Mouse (Mus musculus): ENCODE measurements at regions not wholly inside any gene's neighbourhood (a gene's known extent, or its start where the extent isn't known, plus 50 kb on each side); places are given as distances from the start of the nearest gene placed in this dataset.

- H3K9me3 ChIP-seq (ENCODE audit: control insufficient read depth, low read length) = no peaks in the 10 kb centered on the region
- no peak overlapping the region for H3K4me3 ChIP-seq (ENCODE audit: low read depth, low read length)
- ATAC-seq (replicated peaks; ENCODE audit: low FRiP score, low TSS enrichment, low read depth) = no peak
- WGBS = 38% methylated on average over 4 of the region's 4 CpGs
- no peaks in the 10 kb centered on the region for H3K27me3 ChIP-seq (replicated peaks; ENCODE audit: control insufficient read depth, insufficient read depth, low read length)
- no peak overlapping the region for H3K27ac ChIP-seq (ENCODE audit: low read depth)
- H3K4me1 ChIP-seq (replicated peaks; ENCODE audit: control insufficient read depth, insufficient read depth, low read length) = peaks cover 33% of the 10 kb centered on the region
- no peak overlapping the region for H3K9ac ChIP-seq (ENCODE audit: low read length)
- DNase-seq (ENCODE audit: low spot score) = no peak
- H3K36me3 ChIP-seq (ENCODE audit: control insufficient read depth, insufficient read depth, low read length) = no peaks in the 10 kb centered on the region
- H3K4me2 ChIP-seq (ENCODE audit: low read length) = no peak overlapping the region
Measured at GRCm38 (mm10) chr5:118461967-118462366, 98.5 kb upstream of the Med13l start.

GRCm38 (mm10) chr5:118464931-118465801 is 95.3 kb upstream of the Med13l start:
- Histone ChIP-seq H3K9ac (ENCODE audit: low read length) (peak overlapping the region; percentile 34; the same call in 1 of the 2 replicates), H3K4me2 (ENCODE audit: low read length) (peak overlapping the region; percentile 52), H3K9me3 (ENCODE audit: control insufficient read depth, low read length) (no peaks in the 10 kb centered on the region), H3K27me3 (replicated peaks; ENCODE audit: control insufficient read depth, insufficient read depth, low read length) (no peaks in the 10 kb centered on the region), H3K4me3 (ENCODE audit: low read depth, low read length) (peak overlapping the region; percentile 25), H3K36me3 (ENCODE audit: control insufficient read depth, insufficient read depth, low read length) (no peaks in the 10 kb centered on the region), H3K27ac (ENCODE audit: low read depth) (peak overlapping the region; percentile 51; the same call in 1 of the 2 replicates), H3K4me1 (replicated peaks; ENCODE audit: control insufficient read depth, insufficient read depth, low read length) (peaks cover 29% of the 10 kb centered on the region)
- ATAC-seq (replicated peaks; ENCODE audit: low FRiP score, low TSS enrichment, low read depth) = peak; percentile 78
- peak; percentile 83 for DNase-seq (ENCODE audit: low spot score)
- WGBS = 6% methylated on average over 22 of the region's 22 CpGs

GRCm38 (mm10) chr5:118465991-118466750 is 94.3 kb upstream of the Med13l start:
- H3K36me3 ChIP-seq (ENCODE audit: control insufficient read depth, insufficient read depth, low read length) = no peaks in the 10 kb centered on the region
- DNase-seq (ENCODE audit: low spot score) (no peak), ATAC-seq (replicated peaks; ENCODE audit: low FRiP score, low TSS enrichment, low read depth) (peak; percentile 10; the same call in 1 of the 2 replicates)
- WGBS = 10% methylated on average over 10 of the region's 10 CpGs
- peak overlapping the region; percentile 25 for H3K4me3 ChIP-seq (ENCODE audit: low read depth, low read length)
- peak overlapping the region; percentile 51 for H3K27ac ChIP-seq (ENCODE audit: low read depth)
- no peaks in the 10 kb centered on the region for H3K9me3 ChIP-seq (ENCODE audit: control insufficient read depth, low read length)
- H3K4me2 ChIP-seq (ENCODE audit: low read length) = peak overlapping the region; percentile 52
- H3K4me1 ChIP-seq (replicated peaks; ENCODE audit: control insufficient read depth, insufficient read depth, low read length) = peaks cover 29% of the 10 kb centered on the region
- peak overlapping the region; percentile 34; the same call in 1 of the 2 replicates for H3K9ac ChIP-seq (ENCODE audit: low read length)
- no peaks in the 10 kb centered on the region for H3K27me3 ChIP-seq (replicated peaks; ENCODE audit: control insufficient read depth, insufficient read depth, low read length)

- peaks cover 22% of the 10 kb centered on the region for H3K4me1 ChIP-seq (replicated peaks; ENCODE audit: control insufficient read depth, insufficient read depth, low read length)
- no peaks in the 10 kb centered on the region for H3K27me3 ChIP-seq (replicated peaks; ENCODE audit: control insufficient read depth, insufficient read depth, low read length)
- 56% methylated on average over 4 of the region's 4 CpGs for WGBS
- DNase-seq (ENCODE audit: low spot score) (no peak), ATAC-seq (replicated peaks; ENCODE audit: low FRiP score, low TSS enrichment, low read depth) (no peak)
- H3K36me3 ChIP-seq (ENCODE audit: control insufficient read depth, insufficient read depth, low read length) = no peaks in the 10 kb centered on the region
- no peak overlapping the region for H3K4me2 ChIP-seq (ENCODE audit: low read length)
- H3K9ac ChIP-seq (ENCODE audit: low read length) = no peak overlapping the region
- no peaks in the 10 kb centered on the region for H3K9me3 ChIP-seq (ENCODE audit: control insufficient read depth, low read length)
- H3K4me3 ChIP-seq (ENCODE audit: low read depth, low read length) = no peak overlapping the region
- H3K27ac ChIP-seq (ENCODE audit: low read depth) = no peak overlapping the region
Measured at GRCm38 (mm10) chr5:118468739-118469138, 91.7 kb upstream of the Med13l start.

GRCm38 (mm10) chr5:118471569-118471968 is 88.9 kb upstream of the Med13l start:
- WGBS = 20% methylated on average over 5 of the region's 5 CpGs
- Histone ChIP-seq H3K9me3 (ENCODE audit: control insufficient read depth, low read length) (no peaks in the 10 kb centered on the region), H3K4me3 (ENCODE audit: low read depth, low read length) (no peak overlapping the region), H3K36me3 (ENCODE audit: control insufficient read depth, insufficient read depth, low read length) (no peaks in the 10 kb centered on the region), H3K27ac (ENCODE audit: low read depth) (no peak overlapping the region), H3K9ac (ENCODE audit: low read length) (no peak overlapping the region), H3K27me3 (replicated peaks; ENCODE audit: control insufficient read depth, insufficient read depth, low read length) (no peaks in the 10 kb centered on the region), H3K4me2 (ENCODE audit: low read length) (no peak overlapping the region), H3K4me1 (replicated peaks; ENCODE audit: control insufficient read depth, insufficient read depth, low read length) (0 out of 2 replicates have a peak, but pooled peaks cover 2% of the 10 kb centered on the region)
- ATAC-seq (replicated peaks; ENCODE audit: low FRiP score, low TSS enrichment, low read depth) = no peak
- no peak for DNase-seq (ENCODE audit: low spot score)

- no peaks in the 10 kb centered on the region for H3K9me3 ChIP-seq (ENCODE audit: control insufficient read depth, low read length)
- no peaks in the 10 kb centered on the region for H3K27me3 ChIP-seq (replicated peaks; ENCODE audit: control insufficient read depth, insufficient read depth, low read length)
- ATAC-seq (replicated peaks; ENCODE audit: low FRiP score, low TSS enrichment, low read depth) (no peak), DNase-seq (ENCODE audit: low spot score) (no peak)
- 88% methylated on average over 10 of the region's 10 CpGs for WGBS
- no peak overlapping the region for H3K4me3 ChIP-seq (ENCODE audit: low read depth, low read length)
- H3K9ac ChIP-seq (ENCODE audit: low read length) = no peak overlapping the region
- H3K36me3 ChIP-seq (ENCODE audit: control insufficient read depth, insufficient read depth, low read length) = no peaks in the 10 kb centered on the region
- no peak overlapping the region for H3K27ac ChIP-seq (ENCODE audit: low read depth)
- H3K4me1 ChIP-seq (replicated peaks; ENCODE audit: control insufficient read depth, insufficient read depth, low read length) = 0 out of 2 replicates have a peak, but pooled peaks cover 2% of the 10 kb centered on the region
- H3K4me2 ChIP-seq (ENCODE audit: low read length) = no peak overlapping the region
Measured at GRCm38 (mm10) chr5:118472291-118472690, 88.2 kb upstream of the Med13l start.

- Histone ChIP-seq H3K27me3 (replicated peaks; ENCODE audit: control insufficient read depth, insufficient read depth, low read length) (no peaks in the 10 kb centered on the region), H3K4me3 (ENCODE audit: low read depth, low read length) (no peak overlapping the region), H3K4me2 (ENCODE audit: low read length) (no peak overlapping the region), H3K9me3 (ENCODE audit: control insufficient read depth, low read length) (no peaks in the 10 kb centered on the region), H3K27ac (ENCODE audit: low read depth) (no peak overlapping the region), H3K36me3 (ENCODE audit: control insufficient read depth, insufficient read depth, low read length) (no peaks in the 10 kb centered on the region), H3K9ac (ENCODE audit: low read length) (no peak overlapping the region), H3K4me1 (replicated peaks; ENCODE audit: control insufficient read depth, insufficient read depth, low read length) (peaks cover 2% of the 10 kb centered on the region; the same call in 1 of the 2 replicates)
- no peak for ATAC-seq (replicated peaks; ENCODE audit: low FRiP score, low TSS enrichment, low read depth)
- DNase-seq (ENCODE audit: low spot score) = no peak
- WGBS = 31% methylated on average over 5 of the region's 5 CpGs
Measured at GRCm38 (mm10) chr5:118473128-118473730, 87.2 kb upstream of the Med13l start.

- Histone ChIP-seq H3K9me3 (ENCODE audit: control insufficient read depth, low read length) (no peaks in the 10 kb centered on the region), H3K27ac (ENCODE audit: low read depth) (no peak overlapping the region), H3K9ac (ENCODE audit: low read length) (no peak overlapping the region), H3K4me3 (ENCODE audit: low read depth, low read length) (no peak overlapping the region), H3K27me3 (replicated peaks; ENCODE audit: control insufficient read depth, insufficient read depth, low read length) (no peaks in the 10 kb centered on the region), H3K36me3 (ENCODE audit: control insufficient read depth, insufficient read depth, low read length) (no peaks in the 10 kb centered on the region), H3K4me2 (ENCODE audit: low read length) (no peak overlapping the region), H3K4me1 (replicated peaks; ENCODE audit: control insufficient read depth, insufficient read depth, low read length) (peaks cover 2% of the 10 kb centered on the region; the same call in 1 of the 2 replicates)
- WGBS = 86% methylated on average over 5 of the region's 5 CpGs
- no peak for DNase-seq (ENCODE audit: low spot score)
- ATAC-seq (replicated peaks; ENCODE audit: low FRiP score, low TSS enrichment, low read depth) = no peak
Measured at GRCm38 (mm10) chr5:118476597-118476996, 83.9 kb upstream of the Med13l start.

Measured in intestine, embryonic 14.5 days (tissue).